Mouse (Mus musculus): ENCODE results near the gene Uba5.
A peak's percentile ranks its signal among the peaks of the same experiment; 100 is the strongest.

Uba5 gene

DNA sequence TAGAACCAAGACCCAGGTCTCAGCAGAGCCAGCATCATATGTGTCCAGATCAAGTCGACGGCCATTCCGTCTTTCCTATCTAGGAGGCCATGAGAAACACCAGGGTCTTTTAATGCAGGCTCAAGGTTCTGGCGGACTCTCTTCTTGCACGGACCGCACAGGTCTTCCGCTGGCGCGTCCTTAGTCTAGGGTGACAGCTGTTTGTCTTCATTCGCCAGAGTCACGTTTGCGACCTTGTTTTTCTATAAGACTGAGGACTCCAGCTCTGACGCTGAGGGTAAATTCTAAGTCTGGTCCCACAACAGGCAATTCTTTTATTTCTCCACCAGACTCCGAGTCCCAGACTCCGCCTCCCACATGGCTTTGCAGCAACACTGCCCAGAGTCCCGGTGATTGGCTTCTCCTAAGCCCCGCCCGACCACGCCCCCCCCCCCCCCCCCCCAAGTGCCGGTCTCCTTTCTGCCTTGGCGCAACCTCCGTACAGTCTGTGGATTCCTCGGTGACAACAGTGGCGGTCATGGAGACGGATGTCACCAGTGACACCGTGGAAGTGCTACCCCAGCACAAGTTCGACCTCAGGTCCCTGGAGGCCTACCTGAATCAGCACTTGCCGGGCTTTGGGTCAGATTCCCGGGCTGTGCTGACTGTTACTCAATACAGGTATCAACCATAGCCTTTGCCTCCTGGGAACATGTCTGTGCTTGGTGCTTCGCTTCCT is 469 bp upstream of the Uba5 start, which contains the start of gene Acad11:
Acad11 (plus strand) TSS at position 134 of the 718 bp plus-strand sequence.
- DNase-seq (ENCODE audit: low spot score), result peak; percentile 79

DNA sequence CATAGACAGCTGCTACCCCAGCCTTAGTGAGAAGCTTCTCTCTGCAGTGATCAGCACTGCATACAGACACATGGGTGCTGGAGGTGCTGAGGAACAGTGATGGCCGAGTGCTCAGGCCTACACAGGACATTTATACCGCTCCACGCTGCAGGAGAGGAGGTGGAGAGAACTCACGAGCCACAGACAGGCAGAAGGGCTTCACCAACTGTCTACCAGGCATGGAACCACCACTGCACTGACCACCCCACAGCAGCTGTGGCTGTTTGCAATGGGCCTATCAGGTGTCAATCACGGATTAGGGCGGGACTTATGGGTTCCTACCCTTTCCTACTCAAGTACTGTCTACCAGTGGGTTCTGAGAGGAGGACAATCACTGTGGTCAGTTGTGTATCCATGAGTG is 11.9 kb downstream of the Uba5 start:
- no peak for DNase-seq (ENCODE audit: low spot score)

DNA sequence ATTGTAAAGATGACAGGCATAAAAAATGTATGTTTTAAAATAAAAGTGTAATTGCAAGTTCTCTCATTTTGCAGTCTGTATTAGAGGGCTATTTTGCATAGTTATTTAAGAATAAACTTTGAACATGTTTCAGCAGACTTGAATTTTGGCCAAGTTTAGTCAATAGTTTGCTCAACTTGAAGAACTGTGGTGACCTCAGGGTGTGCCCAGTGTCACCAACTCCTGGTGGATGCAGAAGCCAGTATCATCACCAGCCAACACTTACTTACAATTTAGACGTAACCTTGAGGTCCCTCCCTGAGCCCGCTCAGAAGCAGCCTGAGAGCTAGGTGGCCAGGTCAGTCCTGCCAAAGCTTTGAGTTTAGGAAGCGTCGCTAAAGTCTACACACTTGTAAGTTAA is 19.3 kb downstream of the Uba5 start:
- DNase-seq (ENCODE audit: low spot score), result no peak

DNA sequence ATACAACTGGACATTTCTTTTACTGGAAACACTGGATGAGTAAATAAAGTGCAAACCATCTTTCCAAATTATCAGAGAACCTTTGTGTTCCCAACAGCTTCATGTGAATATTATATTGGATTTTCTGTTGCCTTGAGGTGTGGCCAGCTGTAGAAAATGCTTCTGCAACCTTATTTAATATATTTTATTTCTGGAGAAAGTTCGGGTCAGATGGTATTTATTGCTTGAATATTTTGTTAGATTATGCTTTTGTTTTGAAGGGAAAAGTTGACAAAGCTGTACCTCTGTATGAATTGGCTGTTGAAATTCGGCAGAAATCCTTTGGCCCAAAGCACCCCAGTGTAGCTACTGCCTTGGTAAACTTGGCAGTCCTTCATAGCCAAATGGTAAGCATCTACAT is 22.6 kb downstream of the Uba5 start, which contains the start of gene Gm28305:
Gm28305 (plus strand) TSS at position 301 of the 400 bp plus-strand sequence.
- no peak for DNase-seq (ENCODE audit: low spot score)

DNA sequence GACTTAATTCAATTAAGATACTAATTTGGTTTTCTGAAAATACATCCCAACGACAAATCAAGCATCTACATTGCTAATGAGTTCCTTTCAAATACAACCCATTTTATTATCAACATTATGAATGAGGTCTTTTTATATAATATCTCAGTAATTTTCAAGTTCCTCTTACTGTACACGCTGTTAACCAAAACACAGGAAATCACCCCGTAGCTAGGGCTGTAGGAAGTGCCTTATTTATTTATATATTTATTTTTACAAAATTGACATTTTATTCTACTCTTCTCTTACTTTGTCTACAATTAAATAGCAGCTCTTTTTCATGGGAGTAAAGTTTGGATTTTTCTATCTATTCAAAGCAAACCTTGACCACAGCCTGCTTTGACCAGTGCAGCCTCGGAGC is 23.2 kb downstream of the Uba5 start:
- DNase-seq (ENCODE audit: low spot score), result no peak

DNA sequence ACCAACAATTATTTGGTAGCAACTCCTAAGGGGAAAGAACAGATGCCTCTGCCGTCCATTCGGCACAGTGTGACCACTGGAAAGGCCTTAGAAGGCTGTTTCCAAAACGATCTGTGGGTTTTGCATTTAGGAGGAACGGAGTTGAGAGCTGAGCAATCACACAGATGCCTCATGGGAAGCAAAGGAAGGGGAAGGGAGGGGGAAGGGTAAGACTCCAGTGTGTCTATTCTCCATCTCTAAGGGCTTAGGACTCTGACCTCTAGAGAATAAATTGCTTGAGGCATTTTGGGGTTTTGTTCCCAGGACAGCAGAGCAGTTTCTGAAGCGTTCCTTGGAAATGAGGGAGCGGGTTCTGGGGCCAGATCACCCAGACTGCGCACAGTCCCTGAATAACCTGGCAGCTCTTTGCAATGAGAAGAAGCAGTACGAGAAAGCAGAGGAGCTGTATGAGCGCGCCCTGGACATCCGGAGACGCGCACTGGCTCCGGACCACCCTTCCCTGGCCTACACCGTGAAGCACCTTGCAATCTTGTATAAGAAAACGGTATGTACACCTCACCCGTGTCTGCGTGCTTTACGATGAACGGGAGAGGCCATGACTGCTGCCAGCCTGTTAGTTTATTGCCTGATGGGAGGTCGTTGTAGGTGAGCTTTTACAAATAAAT is 23.8 kb downstream of the Uba5 start:
- DNase-seq (ENCODE audit: low spot score), result no peak

DNA sequence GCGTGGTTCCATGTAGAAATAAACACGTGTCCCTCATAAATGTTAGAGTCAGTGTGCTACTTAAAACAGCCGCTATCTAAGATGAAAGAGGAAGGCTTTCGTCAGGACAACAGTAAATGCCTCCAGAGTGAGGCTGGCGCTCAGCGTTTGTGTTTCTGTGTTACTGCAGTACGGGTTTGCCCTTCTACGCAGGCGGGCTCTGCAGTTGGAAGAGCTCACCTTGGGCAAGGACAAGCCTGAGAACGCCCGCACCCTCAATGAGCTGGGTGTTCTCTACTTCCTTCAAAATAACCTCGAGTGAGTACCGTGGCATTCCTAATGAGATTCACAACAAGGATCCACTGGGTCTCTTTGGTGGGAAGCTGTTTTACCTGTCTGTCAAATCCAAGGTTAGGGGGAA is 24.7 kb downstream of the Uba5 start:
- no peak for DNase-seq (ENCODE audit: low spot score)

DNA sequence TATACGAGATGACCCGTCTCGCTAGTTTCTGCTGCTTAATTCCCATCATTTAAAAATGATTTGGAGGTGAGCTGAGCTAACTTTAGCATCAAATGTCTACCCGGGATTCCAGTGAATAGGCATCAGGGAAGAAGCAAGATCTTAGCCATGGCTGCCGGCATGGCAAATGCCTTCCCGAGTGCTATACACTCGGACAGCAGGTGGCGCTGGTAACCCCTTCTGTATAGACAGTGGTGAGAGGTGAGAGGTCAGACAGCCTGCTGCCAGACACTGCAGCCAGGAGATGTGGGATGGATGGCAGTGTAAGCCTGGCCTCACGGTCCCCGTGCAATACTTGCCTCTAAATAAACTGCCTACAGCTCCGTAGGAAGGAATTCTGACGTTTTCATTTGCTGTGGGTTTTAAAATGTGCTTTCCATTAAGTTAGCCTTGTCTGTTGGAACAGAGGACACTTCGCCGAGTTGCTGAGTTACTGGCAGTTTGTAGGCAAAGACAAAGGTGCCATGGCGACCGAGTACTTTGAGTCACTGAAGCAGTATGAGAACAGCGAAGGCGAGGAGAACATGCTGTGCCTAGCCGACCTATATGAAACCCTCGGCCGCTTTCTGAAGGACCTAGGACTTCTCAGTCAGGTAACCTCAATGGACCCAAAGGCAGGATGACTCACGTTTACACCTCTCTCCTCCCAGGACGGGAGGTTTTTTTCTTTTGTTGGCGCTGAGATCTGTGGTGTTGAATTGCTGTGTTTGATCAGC is 27.5 kb downstream of the Uba5 start:
- DNase-seq (ENCODE audit: low spot score), result peak; percentile 41

DNA sequence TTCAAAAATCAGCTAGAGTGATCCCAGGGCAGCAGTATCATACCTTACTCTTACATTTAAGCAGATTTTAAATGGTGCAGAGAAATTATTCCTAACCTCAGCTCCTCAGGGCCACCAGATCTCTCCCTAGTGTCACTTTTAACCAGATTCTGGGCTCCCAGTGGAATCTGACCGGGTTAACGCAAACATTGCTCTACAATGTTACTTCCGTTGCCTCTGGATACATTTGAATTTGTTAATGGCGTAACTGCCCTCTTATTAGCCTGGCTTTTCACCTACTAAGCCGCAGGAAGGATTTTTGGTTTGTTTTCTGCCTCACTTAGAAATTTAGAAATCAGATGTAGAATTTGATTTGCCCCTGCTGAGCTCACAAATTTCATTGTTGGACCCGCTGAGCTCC is 28.2 kb downstream of the Uba5 start:
- no peak for DNase-seq (ENCODE audit: low spot score)

DNA sequence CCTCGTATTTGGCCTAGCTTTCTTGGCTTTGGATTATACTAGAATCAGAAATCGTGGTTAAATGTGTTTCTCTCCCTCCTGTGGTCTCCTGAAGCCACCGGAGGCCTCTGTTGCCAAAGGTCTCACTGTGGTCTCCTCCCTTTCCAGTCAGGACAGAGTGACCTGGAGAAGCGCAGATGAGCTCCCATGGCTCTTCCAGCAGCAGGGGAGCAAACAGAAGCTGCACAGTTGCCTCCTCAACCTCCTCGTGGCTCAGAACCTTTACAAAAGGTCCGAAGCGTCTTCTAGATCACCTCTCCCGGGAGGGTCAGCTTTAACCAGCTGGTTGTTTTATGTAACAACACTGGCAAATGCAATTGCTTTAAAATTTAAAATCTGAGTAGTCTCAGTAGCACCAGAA is 28.7 kb downstream of the Uba5 start:
- no peak for DNase-seq (ENCODE audit: low spot score)

DNA sequence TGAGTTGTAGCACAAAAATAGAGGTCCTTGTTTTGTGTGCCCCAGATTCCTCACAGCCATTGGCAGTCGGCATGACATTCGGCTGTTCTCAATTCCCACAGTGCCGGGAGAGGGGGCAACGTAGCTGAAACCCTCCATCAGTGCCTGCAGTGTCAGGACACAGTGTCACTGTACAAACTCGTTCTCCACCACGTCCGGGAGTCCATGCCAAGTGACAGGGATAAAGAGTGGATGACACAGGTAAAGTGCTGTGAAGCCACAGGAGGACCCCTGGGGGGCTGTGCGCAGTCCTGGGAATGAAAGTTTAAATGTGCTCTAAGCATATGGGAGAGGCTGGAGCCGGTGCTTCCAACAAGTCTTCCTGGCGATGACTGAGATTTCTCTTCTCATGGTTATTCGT is 33.1 kb downstream of the Uba5 start:
- DNase-seq (ENCODE audit: low spot score), result no peak

DNA sequence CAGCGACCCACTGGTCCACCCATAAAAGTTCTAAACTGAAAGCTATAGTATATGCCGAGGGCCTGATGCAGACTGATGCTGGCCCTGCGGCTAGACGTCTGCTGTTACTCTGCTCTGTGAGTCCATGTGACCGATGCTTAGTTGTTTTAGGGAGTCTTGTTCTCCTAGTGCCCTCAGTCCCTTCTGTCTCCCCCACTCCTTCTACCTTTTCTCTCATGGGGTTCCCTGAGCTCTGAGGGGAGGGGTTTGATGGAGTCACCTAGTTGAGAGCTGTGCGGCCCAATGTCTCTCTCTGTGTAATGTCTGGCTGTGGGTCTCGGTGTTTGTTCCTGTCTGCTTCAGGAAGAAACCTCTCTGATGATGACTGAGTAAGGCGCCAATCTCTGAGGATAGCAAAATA is 35.7 kb downstream of the Uba5 start:
- no peak for DNase-seq (ENCODE audit: low spot score)

DNA sequence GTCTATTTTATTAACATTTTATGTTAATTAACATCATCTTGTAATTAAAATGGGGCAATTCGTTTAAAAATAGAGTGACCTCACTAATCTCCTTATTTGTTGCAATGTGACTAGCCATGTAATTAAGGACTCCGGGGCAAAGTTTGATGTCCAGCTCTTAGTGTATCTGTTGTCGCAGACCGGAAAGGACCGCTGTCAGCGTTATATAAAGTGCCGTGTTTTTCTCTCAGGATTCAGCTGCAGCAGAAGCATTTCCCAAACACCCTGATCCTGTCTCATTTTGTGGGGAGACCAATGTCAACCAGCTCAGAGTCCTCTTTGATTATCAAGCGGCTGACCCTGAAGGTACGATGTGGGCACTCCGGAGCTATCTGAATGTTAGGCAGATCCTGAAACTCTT is 41.9 kb downstream of the Uba5 start:
- DNase-seq (ENCODE audit: low spot score), result no peak

DNA sequence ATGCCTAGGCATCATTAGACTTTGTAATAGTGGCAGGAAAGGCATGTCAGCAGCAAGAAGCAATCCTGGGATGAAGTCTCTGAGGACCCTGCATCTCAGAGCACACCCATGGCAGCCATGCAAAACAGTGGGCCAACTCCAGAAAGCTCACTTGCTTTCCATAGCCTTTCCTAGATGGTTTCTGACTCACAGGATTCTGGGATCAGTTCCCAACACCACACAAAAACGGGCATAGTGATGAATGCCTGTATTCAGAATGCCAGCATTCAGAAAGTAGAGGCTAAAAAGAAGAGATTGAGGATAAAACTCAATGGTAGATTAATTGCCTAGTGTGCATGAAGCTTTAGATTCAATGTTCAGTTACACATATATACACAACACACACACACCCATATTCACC is 48.4 kb downstream of the Uba5 start:
- DNase-seq (ENCODE audit: low spot score), result no peak

DNA sequence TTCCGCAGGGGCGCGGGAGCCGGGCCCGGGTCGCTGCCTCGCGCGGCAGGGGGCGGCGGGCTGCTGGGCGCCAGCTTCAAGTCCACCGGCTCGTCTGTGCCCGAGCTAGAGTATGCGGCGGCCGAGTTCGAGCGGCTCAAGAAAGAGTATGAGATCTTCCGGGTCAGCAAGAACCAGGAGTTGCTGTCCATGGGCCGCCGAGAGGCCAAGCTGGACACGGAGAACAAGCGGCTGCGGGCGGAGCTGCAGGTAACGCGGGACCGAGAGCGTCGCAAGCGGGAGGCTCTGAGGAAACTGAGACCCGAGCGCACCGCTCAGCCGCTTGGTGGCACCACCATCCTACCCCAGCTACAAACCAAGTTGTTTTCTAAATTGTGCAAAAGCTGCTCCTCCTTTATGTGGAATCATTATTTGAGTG is 60.0 kb downstream of the Uba5 start:
- DNase-seq (ENCODE audit: low spot score), result no peak

DNA sequence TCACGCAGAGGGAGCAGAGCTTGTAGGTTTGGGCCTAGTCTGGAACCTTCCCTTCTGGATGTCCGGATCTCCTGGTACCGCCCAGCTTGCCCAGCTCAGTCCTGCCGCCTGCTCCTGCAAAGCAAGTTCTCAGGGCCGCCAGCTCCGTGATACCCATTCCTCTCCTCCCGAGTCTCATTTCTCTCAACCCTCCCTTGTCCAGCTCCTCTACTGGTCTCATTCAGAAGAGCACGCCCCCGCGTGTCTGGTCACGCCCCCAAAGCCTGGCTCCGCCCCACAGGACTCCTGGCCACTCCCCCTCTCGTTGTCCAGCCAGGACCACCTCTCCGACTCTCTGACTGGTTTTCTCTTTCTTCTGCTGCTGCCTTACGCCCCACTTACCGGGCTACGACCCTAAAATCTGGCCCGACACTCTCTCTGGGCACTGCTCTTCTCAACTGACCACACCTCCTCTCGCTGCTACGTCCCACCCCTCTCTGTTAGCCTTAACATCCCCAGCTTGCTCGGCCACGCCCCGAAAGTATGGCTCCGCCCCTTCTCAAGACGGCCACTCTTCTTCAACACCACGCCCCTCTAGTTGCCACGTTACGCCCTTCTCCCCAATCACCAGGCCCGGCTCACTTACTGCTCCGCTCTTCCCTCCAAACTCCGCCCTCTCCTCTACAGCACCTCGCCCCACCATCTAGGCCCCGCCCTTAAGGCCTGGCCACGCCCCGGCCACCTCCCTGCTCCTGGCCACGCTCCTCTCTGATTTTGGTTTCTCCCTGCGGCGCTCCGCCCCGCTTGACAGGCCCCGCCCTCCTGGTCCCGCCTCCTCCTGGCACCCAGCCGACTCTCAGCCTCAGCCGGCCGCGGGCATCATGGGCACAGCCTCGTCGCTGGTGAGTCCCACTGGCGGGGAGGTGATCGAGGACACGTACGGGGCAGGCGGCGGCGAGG is 60.7 kb downstream of the Uba5 start, which contains the start of gene Nphp3:
Nphp3 (plus strand) TSS at position 624 of the 939 bp plus-strand sequence.
- peak; percentile 89 for DNase-seq (ENCODE audit: low spot score)

DNA sequence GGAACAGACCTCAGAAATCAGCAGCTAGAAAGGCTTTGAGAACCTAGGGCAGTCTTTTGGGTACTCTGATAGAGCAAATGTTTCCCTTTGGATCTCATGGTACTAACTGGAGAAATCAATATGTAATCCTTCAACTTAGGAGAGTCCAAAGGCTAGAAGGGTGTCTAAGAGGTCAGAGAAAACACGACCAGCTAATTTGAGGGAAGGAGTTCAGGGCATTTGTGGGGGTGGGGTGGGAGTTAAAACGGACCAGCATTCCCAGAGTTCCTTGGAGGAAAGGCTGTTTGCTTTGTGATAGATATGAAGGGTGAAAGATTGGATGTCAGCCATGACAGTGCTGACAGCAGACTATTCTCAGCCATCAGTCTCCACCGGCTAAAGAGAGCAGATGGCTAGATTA is 62.3 kb downstream of the Uba5 start:
- DNase-seq (ENCODE audit: low spot score), result no peak

Measured in ovary, postnatal 10 days (tissue).